Mouse (Mus musculus): ENCODE data around the gene Psmd1. TPM values are rescaled to one million over a fixed set of nuclear protein-coding genes. Genes with fewer than 3 reads are reported as not detected.

The Psmd1 gene
- polyA plus RNA-seq, 1 experiment = 79.6 TPM

DNA sequence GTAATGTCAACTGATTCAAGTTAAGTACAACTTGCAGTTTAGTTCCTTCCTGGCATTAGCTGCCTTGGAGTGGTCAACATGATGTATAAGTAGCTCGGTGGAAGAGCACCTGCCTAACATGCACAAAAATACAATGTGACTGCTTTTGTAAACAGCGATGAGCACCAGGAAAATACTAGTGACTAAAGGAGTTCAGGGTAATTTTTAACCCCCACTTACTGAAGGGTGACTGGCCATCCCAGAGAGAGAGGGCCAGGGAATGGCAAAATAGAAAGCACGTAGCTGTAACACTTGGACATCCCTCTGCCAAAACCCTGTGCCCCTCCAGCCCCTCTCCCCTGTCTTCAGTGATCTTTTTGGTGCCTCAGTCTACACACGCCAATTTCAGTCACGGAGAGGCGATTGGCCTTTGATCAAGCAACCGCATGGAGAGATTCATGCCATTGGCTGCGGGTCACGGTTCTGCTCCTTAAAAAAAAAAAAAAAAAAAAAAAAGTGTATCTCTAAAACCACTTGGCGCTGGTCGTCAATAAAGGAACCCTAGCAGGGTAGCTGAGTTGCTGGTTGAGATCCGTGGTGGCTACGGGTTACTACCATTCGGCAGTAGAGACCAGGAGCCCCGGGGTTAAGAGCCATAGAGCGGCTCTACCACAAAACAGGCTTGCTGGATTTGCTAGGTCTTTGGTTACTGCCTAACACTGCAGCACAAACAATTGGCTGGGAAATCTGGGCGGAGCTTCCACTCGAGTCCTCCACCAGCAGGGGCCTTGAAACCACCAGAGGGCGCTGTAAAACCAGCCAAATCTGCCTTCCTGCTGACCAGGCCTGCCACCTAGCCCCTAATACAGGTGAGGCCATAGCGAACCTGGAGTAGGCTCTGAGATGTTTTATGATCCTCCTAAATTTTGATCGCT is 5.1 kb upstream of the Psmd1 start:
- peak; percentile 87 to 98 for DNase-seq (ENCODE audit: extremely low spot score in 1 of 2, low spot score in 1 of 2)

DNA sequence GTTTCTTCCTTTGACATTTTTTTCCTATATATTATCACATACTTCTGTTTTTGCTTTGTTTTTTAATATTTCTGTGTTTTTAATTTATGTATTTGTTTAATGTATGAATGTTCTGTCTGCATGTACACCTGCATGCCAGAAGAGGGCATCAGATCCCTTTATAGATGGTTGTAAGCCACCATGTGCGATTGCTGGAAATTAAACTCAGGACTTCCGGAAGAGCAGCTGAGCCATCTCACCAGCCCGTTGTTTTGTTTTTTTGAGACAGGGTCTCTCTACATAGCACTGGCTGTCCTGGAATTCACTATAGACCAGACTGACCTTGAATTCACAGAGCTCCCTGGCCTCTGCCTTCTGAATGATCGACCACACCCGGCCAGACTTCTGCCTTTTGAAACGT is 1.7 kb upstream of the Psmd1 start:
- no peak for DNase-seq (ENCODE audit: extremely low spot score in 1 of 2, low spot score in 1 of 2)

DNA sequence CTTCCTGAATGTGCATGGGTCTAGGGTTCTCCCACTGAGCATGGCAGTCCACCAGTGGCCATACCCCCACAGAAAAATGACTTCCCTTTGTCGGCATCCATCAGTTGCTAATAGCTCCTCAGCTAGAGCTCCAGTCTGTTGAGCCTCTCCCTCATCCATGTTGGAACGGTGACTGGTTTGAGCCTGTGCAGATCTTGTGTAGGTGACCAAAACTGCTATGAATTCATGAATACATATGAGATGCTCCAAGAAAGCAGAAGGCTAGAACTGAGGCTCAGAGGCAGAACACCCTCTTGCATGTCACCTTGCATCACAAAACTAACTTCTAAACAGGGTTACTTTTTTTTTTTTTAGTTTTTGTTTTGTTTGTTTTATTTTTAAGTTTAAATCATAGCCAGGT is 12.4 kb downstream of the Psmd1 start:
- no peak for DNase-seq (ENCODE audit: extremely low spot score in 1 of 2, low spot score in 1 of 2)

DNA sequence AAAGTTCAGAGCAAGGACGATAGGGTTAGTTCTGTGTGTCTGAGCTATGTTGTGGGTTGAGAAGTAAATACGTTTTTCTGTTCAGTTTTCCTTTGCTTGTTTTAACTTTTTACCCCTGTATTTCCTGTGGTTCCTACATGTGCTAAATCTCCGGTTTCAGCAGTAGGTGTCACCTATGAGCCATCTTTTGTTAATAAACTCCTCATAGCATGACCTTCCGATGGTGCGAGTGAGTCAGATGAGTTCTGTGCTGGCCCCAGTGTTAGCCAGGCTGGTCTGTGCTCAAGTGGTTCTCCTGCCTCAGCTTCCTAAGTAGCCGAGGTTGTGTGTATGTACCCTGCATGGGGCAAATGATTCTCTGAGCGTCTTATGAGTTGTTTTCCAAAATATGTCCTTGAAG is 30.2 kb downstream of the Psmd1 start:
- DNase-seq (ENCODE audit: extremely low spot score in 1 of 2, low spot score in 1 of 2) = no peak

DNA sequence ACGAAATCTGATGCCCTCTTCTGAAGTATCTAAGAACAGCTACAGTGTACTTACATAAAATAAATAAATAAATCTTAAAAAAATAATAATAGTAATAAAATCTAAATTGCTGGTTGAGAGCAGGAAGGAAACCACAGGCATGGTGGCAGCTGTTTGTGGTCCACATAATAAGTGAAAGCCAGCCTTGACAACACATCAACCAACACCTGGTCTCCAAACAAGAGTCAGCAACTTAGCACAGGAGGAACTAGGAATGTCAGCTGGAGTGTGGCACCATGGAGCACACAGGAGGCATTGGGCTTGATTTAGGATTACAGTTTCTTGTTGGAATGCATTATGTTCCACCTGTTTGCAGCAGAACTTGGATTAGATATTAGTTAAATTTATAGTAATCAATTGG is 40.9 kb downstream of the Psmd1 start:
- no peak for DNase-seq (ENCODE audit: extremely low spot score in 1 of 2, low spot score in 1 of 2)

DNA sequence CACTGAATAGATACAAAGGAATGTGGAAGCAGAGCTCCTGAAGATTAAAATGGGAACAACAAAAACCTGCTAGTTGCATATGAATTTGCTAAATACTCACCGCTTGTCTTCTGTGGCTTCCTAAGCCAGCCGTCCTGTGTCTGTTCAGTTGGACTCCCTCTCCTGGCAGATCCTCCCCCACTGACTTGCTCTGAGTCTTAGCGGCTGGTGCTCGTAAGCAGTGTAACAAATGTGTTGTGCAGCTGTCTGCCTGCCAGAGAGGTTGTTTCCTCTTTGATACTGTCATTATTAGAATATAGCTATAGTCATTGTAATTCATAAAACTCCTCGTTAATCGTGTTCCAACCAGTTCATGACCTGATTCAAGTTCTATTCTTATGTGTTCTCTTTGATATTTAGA is 47.6 kb downstream of the Psmd1 start, which contains the start of gene Htr2b:
Htr2b (minus strand) TSS at position 192 of the 400 bp plus-strand sequence.
- DNase-seq (ENCODE audit: extremely low spot score in 1 of 2, low spot score in 1 of 2) = peak in 1 of 2 experiments; percentile 56

DNA sequence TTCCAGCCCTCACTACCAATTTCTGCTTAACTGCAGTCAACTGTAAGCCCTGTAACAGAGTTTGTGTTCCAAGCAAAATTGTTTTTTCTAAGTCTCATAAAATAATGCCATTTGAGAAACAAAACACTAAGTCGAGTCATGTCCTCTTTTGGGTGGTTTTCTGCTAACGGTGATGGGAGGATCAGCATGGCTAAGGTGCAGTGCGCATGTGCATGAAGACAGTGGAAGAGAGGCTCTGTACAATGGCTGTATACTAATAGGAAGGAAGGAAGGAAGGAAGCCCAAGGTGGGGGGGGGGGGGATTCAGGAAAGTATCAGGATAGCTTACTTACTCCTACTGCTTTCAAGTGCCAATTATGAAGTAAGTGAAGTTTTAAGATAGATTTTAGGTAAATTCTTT is 50.0 kb downstream of the Psmd1 start:
- DNase-seq (ENCODE audit: extremely low spot score in 1 of 2, low spot score in 1 of 2) = no peak

DNA sequence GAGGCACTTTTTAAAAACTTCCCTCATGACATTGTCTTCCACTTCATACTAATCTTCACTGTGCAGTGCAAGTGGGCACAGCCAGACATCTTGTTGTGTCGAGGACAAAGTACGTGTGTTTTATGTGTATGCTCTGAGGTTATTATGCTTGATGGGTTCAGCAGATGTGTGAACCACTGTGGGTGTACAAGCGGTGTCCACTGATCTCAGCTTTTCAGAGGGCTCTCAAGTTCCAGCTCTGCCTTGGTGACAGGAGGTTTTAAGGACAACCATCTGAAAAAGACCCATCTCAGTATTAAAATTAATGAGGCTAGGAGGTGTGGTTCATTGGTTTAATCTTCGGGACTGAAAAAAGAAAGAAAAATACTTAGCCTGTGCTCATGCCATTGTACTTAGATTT is 55.4 kb downstream of the Psmd1 start:
- DNase-seq (ENCODE audit: extremely low spot score in 1 of 2, low spot score in 1 of 2) = no peak

DNA sequence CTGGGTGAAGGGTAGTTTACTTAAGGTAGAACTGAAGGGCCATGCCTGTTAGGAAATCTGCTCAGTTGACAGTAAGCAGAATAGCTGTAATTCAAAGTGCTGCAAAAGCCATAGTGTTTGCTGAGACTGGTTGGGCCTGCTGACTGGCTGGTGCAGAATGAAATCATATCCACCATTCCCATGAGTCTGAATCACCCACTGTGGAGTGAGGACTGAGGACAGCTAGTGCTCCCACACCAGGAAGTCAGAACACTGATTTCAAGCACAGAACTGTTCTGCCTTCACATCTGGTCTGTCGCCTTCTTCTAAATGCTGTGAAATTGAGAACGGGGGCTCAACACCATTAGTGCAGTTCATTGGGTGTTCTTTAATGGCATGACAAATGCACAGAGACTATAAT is 61.8 kb downstream of the Psmd1 start:
- DNase-seq (ENCODE audit: extremely low spot score in 1 of 2, low spot score in 1 of 2) = no peak

DNA sequence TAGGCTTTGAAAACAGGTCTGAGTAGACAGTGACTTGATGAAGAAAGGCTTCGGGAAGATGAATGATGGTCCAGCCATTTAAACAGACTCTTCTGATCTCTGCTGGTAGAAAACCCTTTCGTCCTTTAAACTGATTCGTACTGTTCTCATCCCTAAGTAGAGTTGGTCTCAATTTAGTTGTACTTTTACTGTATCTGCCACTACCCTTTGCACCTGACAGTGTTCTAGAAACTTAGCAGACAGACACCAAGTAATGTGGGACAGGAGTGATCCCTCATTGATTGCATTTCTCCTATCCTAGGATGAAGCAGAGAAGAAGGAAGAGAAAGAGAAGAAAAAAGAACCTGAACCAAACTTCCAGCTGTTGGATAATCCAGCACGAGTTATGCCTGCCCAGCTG is 69.2 kb downstream of the Psmd1 start, which contains the start of gene Gm21972:
Gm21972 (plus strand) TSS at position 301 of the 400 bp plus-strand sequence.
- DNase-seq (ENCODE audit: extremely low spot score in 1 of 2, low spot score in 1 of 2) = no peak

DNA sequence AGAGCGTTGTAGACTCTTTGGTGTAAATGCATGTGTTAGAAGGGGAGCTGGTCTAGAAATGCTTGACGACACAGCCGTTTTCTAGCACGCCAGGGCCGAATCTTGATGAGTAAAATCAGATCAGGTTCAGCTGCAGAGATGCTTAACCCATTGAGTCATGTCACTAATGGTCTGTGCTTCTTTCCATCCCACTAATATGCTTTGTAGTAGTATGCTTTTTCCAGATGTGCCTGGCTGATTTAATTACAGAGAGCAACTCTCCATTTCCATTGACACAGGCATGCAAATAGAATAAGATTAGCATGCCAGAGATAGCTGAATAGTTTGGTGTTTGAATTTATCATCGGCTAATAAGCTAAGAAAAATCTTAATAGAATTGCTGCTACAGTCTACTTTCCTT is 71.1 kb downstream of the Psmd1 start:
- DNase-seq (ENCODE audit: extremely low spot score in 1 of 2, low spot score in 1 of 2) = no peak

DNA sequence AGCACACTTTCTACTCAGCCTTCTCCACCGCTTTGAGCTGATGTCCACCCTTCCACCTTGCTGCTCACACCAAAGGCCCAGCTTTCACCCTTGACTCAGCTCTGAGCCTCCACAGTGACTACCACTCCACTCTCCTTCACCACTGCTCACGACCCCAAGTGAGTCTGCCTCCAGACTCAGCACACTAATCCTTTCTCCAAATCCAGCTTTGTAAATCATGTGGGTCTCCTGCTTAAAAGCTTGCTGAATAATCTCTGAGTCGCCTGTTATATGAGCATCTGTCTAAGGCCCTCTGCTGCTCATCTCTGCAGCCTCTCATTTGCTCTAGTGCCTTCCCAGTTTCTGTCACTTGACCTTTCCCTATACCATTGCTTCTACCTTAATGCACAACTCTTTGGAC is 76.9 kb downstream of the Psmd1 start:
- DNase-seq (ENCODE audit: extremely low spot score in 1 of 2, low spot score in 1 of 2) = no peak

DNA sequence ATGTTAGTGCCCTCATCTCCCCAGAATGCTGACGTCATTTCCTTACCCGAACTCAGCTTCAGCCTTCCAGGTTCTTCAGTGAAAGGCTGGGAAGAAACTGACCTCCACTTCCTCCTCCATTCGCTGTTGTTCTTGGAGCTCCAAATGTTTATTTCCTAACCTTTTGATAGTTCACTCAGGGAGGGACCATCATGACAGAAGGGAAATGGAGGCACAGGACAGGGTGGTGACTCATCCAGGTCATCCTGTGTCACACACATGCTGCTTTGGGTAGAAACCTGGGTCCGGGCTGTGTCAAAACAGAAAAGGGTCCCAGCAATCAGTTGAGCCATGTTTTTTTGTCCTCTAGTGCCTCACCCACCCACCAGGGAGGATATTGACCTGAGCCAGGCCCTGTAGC is 79.0 kb downstream of the Psmd1 start:
- DNase-seq (ENCODE audit: extremely low spot score in 1 of 2, low spot score in 1 of 2) = no peak

DNA sequence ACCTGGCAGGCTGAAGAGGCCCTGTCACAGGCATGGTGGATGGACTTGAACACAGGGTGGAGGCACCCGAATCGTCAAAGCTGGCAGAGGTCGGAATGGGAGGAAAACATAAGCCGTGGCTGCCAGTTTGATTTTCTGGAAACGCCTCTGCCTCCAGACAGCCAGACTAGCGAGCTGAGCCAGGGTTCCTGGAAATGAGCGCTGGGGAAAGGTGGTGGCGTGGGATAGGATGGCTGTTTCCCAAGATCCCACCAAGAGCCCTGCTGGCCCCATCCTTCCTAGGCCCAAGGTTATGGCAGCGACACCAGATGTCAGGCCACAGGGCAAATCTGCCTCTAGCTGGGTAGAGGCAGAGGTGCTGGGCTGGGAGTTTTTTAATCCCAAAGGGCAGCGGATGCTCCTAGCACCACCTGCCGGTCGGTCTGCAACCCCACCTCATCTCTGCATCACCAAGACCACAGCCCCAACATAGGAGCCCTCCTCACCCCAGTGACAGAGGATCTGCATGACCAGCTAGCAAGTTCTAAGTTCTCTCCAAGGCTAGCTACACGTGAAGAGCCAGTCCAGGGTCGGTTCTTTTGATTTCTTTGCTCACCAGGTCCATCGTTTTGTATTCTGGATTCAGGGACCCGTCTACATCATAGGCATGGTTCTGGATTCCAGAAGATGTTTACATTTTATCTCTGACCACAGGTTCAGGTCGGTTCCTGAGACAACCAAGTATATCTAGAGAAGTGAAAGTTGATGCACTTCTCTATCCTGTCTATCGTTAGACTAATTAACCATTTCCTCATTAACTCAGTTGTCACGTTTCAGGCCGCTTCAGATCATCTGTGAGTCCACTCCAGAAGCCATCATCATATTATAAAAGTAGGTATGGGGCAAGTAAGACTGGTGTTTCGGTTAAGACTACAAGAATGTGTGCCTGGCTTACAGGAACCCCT is 80.1 kb downstream of the Psmd1 start:
- no peak for DNase-seq (ENCODE audit: extremely low spot score in 1 of 2, low spot score in 1 of 2)

DNA sequence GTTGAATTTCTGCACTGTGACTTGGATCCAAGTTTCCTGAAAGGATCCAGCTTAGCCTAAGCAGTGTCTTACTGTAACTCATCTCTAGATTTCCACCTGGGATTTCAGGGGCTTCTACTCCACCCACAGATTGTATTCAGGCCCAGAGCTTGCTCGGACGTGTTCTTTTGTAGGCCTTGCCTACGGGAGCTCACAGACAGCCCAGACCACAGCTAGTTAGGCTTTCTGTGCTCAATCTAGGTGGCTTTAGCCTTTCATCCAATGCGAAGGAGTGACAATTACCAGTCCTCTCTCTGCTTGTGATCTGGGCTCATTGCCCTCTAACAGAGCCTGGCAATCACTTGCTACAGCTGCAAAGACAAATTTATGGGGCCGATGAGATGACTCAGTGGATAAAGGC is 82.1 kb downstream of the Psmd1 start:
- DNase-seq (ENCODE audit: extremely low spot score in 1 of 2, low spot score in 1 of 2) = no peak

DNA sequence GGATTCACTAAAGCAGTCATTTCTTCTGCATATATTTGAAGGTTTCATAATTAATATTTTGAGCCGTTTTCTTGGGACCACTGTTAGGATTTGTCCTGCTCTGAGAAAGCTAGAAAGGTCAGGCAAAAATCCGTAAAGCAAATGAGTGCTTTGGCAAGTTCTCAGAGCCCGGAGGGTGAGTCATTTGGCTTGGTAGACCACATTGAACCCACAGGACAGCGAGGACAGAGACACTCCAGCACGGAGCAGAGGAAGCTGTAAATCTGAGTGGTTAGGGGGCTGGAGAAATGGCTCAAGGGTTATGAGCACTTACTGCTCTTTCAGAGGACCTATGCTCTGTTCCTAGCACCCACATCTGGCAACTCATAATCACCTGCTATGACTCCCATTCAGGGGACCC is 83.4 kb downstream of the Psmd1 start:
- DNase-seq (ENCODE audit: extremely low spot score in 1 of 2, low spot score in 1 of 2) = no peak

DNA sequence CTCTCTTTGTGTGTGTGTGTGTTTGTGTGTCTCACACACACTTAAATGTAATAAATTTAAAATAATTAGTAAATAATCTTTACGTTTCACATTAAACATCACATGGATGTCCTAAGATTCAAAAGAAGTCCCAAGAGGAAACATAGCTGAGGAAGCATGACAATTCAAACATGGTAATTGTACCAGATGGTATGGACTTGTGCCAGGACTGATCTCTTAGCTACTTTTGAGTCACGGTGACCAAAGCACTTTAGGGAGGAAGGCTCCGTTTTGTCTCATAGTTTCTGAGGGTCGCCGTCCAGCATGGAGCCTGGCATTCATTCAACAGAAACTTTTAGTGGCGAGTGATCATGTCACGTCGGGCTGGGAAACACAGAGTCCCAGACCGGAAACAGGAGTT is 84.0 kb downstream of the Psmd1 start:
- peak in 1 of 2 experiments; percentile 34 for DNase-seq (ENCODE audit: extremely low spot score in 1 of 2, low spot score in 1 of 2)

DNA sequence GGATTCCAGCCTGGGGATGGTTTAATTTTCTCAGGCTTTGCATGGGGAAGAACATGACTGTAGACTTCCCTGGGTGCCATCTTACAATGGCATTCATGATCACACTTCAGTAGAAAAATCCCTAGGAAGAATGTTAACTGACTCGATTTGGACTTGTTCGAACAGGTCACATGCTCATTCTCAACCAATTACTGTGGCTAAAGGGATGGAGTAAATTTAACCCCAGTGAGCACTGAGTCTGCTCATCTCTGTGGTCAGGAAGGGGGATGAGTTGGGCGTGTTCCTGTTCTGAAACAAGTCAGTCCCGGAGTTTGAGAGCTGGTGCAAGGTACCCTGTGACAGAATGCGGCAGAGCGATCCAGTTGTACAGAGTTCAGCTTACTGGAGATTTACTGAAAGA is 86.7 kb downstream of the Psmd1 start:
- DNase-seq (ENCODE audit: extremely low spot score in 1 of 2, low spot score in 1 of 2) = no peak

DNA sequence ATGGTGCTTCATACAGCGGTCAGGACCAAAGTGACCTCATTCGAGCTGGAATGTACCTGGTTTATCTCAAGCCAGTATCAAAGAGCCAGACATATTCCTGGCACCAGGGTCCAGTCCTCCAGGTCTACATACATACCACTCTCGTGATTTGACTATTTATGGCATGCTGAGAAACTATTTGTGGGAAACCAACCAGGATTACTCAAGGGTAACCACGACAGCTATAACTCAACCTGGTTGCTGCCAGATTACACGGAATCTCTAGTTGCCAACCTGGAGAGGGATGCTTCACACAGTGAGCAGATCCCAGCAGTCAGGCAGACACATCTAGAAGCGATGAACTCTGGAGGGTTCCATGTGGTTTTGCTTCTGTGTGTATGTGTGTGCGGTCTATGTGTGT is 87.2 kb downstream of the Psmd1 start:
- no peak for DNase-seq (ENCODE audit: extremely low spot score in 1 of 2, low spot score in 1 of 2)

DNA sequence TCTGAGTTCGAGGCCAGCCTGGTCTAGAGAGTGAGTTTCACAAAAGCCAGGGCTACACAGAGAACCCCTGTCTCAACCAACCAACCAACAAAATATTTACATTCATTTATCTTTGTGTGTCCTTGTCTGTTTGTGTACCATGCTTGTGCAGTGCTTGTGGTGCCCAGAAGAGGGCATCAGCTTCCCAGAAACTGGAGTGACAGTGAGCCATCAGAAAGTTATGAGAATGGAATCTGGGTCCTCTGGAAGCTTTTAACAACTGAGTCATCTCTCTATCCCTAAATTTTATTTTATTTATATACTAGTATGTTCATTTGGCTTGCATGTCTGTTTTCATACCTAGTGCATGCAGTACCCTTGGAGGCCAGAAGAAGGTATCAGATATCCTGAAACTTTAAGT is 88.4 kb downstream of the Psmd1 start:
- DNase-seq (ENCODE audit: extremely low spot score in 1 of 2, low spot score in 1 of 2) = no peak

DNA sequence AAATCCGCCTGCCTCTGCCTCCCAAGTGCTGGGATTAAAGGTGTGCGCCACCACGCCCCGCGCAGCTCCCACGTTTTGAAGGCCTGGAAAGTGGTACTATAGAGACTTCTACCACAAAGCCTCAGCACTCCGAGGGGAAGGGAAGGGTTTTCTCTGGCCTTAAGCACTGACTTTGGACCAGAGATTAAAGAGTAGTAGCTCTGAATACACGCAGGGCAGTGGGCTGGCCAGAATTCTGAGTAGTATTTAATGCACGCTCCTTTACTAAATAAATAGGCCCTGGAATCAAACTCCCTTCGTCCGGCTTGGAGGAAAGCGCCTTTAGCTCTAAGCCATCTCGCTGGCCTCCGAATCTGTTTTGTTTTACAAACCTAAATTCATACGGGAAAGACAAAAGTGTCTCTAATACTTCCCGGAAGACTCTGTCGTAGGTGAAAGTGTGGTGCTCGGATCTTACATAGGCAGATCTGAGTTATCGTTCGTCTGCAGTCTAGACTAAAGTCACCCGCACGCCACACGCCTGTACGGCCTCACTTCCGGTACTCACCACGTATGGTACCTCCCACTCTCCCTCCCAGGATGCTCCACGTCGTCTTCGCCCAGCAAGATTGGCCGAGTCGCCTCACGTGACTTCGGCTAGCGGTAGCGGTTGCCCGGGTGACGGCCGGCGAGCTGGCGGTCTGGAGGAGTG is 90.1 kb downstream of the Psmd1 start, which contains the start of gene Armc9:
Armc9 (plus strand) TSS at position 648 of the 691 bp plus-strand sequence.
- peak; percentile 95 to 97 for DNase-seq (ENCODE audit: extremely low spot score in 1 of 2, low spot score in 1 of 2)

All from frontal cortex, adult 2 months (tissue).